Mouse (Mus musculus) lung, adult 2 months (tissue): ENCODE data around the gene Commd3. TPM values are rescaled to one million over a fixed set of nuclear protein-coding genes. Genes with fewer than 3 reads are reported as not detected.

Source experiments
- DNase-seq: peaks from one replicate; pipeline ENCODE4 v3.0.0; 2022
- H3K4me1 ChIP-seq: fragments of 200-500 bp; 2 replicates; pipeline ENCODE4 v1.6.1; 2011; ENCODE audit warnings: low read length; ENCODE audit not compliant: control insufficient read depth, insufficient read depth
- H3K4me3 ChIP-seq: fragments of 200-500 bp; replicated peaks from 2 replicates; pipeline ENCODE3; 2011; ENCODE audit warnings: low read depth, mild to moderate bottlenecking, control low read depth, low read length; ENCODE audit errors: extremely low read depth
- CTCF ChIP-seq: fragments of 200-500 bp; IDR thresholded peaks from 2 replicates; pipeline ENCODE4 v1.5.1; 2011; ENCODE audit warnings: mild to moderate bottlenecking, low read length, control low read depth; ENCODE audit not compliant: insufficient read depth
- POLR2A ChIP-seq: fragments of 200-500 bp; IDR thresholded peaks from 2 replicates; pipeline ENCODE4 v1.6.1; 2011; ENCODE audit warnings: low read depth, mild to moderate bottlenecking, control low read depth, low read length, borderline replicate concordance; ENCODE audit errors: extremely low read depth
- WGBS: fragments of 180-500 bp; shearing (Covaris S2); methylation state at CpG from one replicate; pipeline ENCODE4 v1.1.7; 2018; 5-methylcytosine and 5-hydroxymethylcytosine counted together
- polyA plus RNA-seq: library from polyadenylated mRNA; depleted of rRNA; stranded (reverse); fragments of >200 nt; gene quantifications from 2 replicates; pipeline ENCODE4 v1.2.3, GENCODE M21; 2012

The Commd3 gene
- polyA plus RNA-seq, 1 experiment: 38.0 TPM

DNA sequence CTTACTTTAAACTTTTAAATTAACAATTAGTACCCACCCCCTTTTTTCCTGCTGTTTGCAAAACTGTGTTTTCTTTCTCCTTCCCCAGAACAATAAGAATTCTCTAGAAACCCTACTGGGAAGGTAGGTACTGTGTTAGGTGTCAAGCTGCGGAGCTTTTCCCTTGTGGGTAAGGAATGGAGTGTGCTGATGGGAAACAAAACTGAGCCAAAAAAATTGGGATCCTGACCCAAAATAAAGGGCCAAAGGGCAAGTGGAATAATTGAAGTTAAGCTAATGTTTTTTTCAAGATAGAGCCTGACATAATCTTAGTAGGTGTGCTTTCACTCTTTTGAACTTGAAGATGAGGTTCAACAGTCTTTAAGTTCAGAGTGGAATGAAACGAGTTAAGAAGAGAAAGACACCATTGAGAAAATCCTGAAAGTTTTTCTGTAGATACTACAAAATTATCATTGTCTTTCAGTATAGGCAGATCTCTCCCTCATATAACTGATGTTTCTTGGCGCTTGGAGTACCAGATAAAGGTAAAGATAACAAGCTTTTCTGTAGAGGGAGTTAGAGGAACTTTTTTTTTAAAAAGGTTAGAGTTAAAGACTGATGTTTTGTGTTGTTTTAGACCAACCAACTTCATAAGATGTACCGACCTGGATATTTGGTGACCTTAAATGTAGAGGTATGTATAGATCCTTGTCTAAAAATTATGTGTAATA lies 2.2 kb downstream of the Commd3 start:
- no peak overlapping the region for H3K4me3 ChIP-seq
- 89% methylated on average over 4 of the region's 4 CpGs for WGBS
- H3K4me1 ChIP-seq: peaks cover 8% of the 10 kb centered on the region; the same call in 1 of the 2 replicates
- TF ChIP-seq POLR2A (no peak), CTCF (no peak)
- no peak for DNase-seq

DNA sequence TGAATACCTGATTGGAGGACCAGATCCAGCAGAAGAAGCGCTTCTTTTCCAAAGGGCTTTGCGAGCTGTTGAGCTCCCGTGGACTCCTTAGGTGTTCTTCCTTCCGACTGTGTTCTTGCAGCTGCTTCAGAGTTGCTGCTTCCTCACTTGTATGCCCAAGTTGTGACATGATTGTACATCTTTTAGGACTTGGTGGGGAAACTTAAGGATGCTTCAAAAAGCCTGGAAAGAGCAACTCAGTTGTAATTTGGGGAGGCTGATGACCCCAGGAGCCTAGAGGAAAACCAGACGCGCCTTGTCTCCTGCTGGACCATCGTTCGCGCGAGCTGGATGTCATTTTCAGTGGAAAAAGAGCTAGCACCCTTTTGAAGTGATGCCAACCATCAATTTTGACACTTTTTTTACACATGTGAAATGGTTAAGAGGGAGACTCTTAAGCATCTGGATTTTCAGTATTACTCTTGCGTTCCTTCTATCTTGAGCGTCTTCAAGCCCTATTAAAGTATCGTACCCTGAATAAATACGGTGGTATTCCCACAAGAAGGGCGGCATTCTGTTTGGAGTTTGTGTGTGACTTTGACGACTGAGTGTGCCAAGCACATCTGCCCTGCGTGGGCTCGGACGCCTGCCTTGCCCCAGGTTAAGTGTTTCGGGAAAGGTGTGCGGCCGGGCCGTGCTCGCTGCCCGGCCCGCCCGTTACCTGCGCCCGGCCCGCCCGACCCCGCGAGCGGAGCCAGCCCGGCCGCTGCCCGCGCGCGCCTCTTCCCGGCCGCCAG lies 3.7 kb downstream of the Commd3 start:
- TF ChIP-seq CTCF: no peak
- peak; percentile 23; the same call in 1 of the 2 replicates for TF ChIP-seq POLR2A
- WGBS: 22% methylated on average over 42 of the region's 42 CpGs
- no peak for DNase-seq
- peak overlapping the region; percentile 73 for H3K4me3 ChIP-seq
- H3K4me1 ChIP-seq: peaks cover 11% of the 10 kb centered on the region

DNA sequence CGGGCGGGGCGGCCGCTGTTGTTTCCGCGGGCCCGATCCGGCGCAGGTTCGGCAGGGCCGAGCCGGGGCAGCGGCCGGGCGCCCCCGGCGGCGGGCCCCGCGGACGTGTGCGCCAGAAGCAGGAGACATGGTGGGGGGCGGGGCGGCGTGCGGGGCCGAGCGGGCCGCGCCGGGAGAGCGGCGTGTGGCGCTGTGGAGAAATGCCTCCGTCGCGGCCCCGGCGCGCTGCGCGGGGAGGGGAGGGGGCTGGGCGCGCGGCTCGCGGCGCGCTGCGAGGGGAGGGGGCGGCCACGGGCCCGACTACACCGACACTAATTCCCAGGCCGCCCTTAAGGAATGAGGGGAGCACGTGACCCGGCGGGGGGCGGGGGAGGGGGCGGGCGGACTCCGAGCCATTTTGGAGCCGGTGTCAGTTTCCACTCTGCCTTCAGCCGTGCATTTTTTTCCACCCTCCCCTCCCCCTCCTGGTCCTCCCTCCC lies 4.3 kb downstream of the Commd3 start:
- DNase-seq: peak; percentile 66
- WGBS: 2% methylated on average over 47 of the region's 64 CpGs
- no peak; the same call in 1 of the 2 replicates for TF ChIP-seq POLR2A
- no peak for TF ChIP-seq CTCF
- peaks cover 11% of the 10 kb centered on the region for H3K4me1 ChIP-seq
- H3K4me3 ChIP-seq: peak overlapping the region; percentile 73

DNA sequence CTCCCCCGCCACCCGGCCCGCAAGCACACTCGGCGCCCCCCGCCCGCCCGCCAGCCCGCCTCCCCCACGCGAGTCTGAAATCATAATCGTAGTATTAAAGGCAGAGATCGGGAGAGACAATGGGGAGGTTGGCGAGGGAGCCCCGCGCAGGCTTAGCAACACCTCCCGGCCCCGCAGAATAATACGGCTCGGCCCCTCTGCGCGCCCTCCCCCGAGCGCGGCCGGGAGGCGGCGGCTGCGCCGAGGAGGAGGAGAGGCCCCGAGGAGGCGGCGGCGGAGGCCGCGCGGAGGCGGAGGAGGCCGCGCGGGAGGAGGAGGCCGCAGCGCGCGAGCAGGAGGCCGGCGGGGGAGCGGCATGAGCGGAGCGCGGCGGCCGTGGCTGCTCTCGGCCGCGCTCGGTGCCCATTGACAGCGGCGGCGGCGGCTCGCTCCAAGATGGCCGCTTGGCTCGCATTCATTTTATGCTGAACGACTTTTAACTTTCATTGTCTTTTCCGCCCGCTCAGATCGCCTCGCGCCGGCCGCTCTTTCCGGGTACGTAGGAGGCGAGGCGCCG lies 4.8 kb downstream of the Commd3 start, which contains the start of gene Bmi1:
Bmi1 (plus strand) TSS at position 83 of the 556 bp plus-strand sequence.
- WGBS: 1% methylated on average over 73 of the region's 77 CpGs
- peak within 1 kb of the TSS; percentile 85 for H3K4me3 ChIP-seq
- DNase-seq: peak; percentile 72
- H3K4me1 ChIP-seq: peaks cover 11% of the 10 kb centered on the region
- TF ChIP-seq CTCF (no peak), POLR2A (no peak)

DNA sequence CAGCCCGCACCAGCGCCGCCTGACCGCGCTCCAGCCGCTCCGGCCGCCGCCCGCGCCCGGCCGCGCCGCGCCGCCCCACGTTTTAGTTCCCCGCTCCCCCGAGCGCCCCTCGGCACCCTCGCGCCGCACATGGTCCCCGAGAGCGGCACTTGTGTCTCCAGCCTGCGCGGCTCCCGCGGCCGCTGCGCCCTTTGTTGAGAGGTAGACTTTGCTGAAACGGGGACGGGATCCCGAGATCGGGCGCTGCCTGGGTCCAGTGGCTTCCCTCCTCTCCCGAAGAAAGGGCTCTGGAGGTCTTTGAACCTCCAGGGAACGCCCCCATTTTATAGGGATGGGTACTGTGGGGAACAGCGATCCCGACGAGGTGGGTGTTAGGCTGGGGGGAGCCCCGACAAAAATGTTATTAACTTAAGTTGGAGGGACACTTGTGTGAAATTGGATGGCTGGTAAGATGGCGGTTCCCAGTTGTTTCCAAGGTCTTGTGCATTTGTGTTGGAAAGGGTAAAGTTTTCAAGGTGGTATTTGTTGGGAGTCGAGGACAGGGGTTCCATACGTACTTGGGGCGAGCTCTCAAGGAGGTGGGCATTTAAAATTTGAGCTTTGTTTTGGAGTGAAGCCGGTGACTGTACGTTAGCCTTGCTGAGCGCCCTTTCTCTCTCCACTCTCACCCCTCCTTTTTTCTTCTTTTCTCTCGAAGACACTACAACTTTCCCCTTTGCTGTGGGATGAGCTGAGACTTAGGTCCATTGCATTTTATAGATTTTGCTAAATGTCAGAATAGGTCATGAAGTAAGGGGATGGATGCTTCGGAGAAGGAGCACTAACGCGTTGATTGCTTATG lies 5.7 kb downstream of the Commd3 start:
- 9% methylated on average over 55 of the region's 55 CpGs for WGBS
- peaks cover 11% of the 10 kb centered on the region for H3K4me1 ChIP-seq
- H3K4me3 ChIP-seq: peak overlapping the region; percentile 85
- TF ChIP-seq POLR2A: no peak
- no peak for TF ChIP-seq CTCF
- DNase-seq: peak; percentile 63

DNA sequence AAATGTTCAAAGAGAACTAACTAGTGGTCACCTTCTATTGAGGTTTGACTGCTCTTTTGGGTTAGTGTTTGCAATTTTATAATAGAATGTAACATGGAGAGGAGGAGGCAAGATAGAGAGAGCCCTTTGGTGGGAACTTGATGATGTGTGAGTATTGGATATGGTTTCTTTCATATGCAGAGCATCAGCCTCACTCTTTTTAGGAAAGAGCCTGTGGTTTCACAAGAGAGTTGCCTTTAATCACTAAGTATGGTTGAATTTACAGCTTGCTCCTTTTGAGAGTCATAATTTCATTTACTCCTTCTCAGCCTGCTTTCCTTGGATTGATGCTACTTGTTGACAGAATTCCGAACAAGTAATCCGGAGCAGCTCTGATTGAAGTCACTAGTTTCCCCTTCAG lies 7.5 kb downstream of the Commd3 start:
- no peak for TF ChIP-seq CTCF
- Histone ChIP-seq H3K4me3 (no peak overlapping the region), H3K4me1 (peaks cover 7% of the 10 kb centered on the region)
- 92% methylated on average over 2 of the region's 2 CpGs for WGBS
- no peak for DNase-seq

DNA sequence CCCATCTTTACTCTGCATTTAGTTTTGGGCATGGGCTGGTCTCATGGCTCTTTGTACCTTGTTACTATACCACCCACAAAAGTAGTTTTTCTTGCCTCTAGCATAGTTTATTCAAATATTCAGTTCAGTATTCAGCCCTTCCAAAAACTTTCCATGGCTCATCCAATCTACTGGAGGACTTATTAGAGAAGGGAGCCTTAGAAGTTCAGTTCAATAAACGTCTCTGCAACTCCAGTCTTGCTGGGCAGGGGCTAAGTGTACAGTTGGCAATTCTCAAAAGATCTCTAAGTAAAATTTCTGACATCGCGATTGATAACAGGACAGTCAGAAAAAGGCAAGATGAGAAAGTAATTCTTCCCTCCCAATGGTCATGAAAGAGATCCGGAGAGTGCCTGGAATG lies 8.3 kb downstream of the Commd3 start:
- WGBS: 4% methylated on average over 4 of the region's 4 CpGs
- TF ChIP-seq CTCF (no peak), POLR2A (no peak)
- Histone ChIP-seq H3K4me1 (peaks cover 7% of the 10 kb centered on the region), H3K4me3 (peak overlapping the region; percentile 1)
- no peak for DNase-seq

DNA sequence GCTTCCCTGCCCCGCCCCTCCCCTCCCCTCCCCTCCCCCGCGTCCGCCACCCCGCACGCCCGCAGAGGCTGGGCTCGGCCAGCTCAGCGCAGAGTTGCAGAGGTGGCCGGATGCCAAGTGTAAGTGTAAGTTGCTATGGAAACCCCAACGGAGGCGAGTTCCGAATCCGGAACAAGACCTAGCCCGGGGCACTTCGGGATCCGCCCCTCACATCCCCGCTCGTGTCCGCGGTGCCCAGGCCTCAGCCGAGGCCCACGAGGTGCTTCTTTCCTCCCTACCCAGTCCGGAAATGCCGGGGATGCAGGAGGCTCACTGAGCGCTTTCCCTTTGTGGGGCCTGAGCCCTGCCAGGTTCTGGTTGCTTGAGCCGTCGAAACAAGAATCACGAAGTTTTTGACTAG lies 8.8 kb downstream of the Commd3 start:
- 8% methylated on average over 29 of the region's 29 CpGs for WGBS
- no peak for TF ChIP-seq CTCF
- no peak for TF ChIP-seq POLR2A
- H3K4me1 ChIP-seq: peaks cover 7% of the 10 kb centered on the region
- H3K4me3 ChIP-seq: peak overlapping the region; percentile 33
- peak; percentile 63 for DNase-seq

DNA sequence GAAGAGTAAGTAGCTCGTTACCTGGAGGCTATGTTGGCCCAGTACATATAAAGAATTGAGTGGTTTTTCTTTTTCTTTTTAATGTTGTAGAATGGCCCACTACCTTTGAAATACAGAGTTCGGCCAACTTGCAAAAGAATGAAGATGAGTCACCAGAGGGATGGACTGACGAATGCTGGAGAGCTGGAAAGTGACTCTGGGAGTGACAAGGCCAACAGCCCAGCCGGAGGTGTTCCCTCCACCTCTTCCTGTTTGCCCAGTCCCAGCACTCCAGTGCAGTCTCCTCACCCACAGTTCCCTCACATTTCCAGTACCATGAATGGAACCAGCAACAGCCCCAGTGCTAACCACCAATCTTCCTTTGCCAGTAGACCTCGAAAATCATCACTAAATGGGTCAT lies 11.9 kb downstream of the Commd3 start:
- no peak overlapping the region for H3K4me3 ChIP-seq
- TF ChIP-seq CTCF (no peak), POLR2A (no peak)
- peaks cover 4% of the 10 kb centered on the region for H3K4me1 ChIP-seq
- 84% methylated on average over 5 of the region's 5 CpGs for WGBS
- DNase-seq: no peak
